Mouse (Mus musculus) monocyte, adult 5-6 weeks (primary cell): ENCODE data around the gene Dctn3. TPM values are rescaled to one million over a fixed set of nuclear protein-coding genes. Genes with fewer than 3 reads are reported as not detected.
"Not testable (repeated sequence)": the region's sequence is repeated elsewhere in the genome, so short reads cannot be mapped to it uniquely, and the experiment has no call there.

Experiments used
- ATAC-seq: fragments of 153-309, 156-312 bp; replicated peaks from 2 replicates; pipeline ENCODE4 v1.8.0; 2017; ENCODE audit warnings: mild to moderate bottlenecking; ENCODE audit not compliant: low TSS enrichment, insufficient number of reproducible peaks, severe bottlenecking, poor library complexity, low FRiP score
- total RNA-seq: library from RNA; stranded (forward); fragments of 200-1000, 200-491, 200-594 nt; gene quantifications from 3 replicates; pipeline ENCODE4 v1.2.3, GENCODE M21; 2017

Dctn3 gene
- total RNA-seq, 1 experiment from 2014 or later: 157 TPM

- ATAC-seq: no peak
These were observed 16.8 kb downstream of the Dctn3 start for GRCm38 (mm10) chr4:41705922-41706754.

- no peak for ATAC-seq
These were observed 18.3 kb downstream of the Dctn3 start for GRCm38 (mm10) chr4:41704651-41705050.

- not testable (repeated sequence) for ATAC-seq
These were observed 20.7 kb downstream of the Dctn3 start for GRCm38 (mm10) chr4:41702226-41702625.

GRCm38 (mm10) chr4:41700224-41700623 lies 22.7 kb downstream of the Dctn3 start:
- not testable (repeated sequence) for ATAC-seq

- ATAC-seq: not testable (repeated sequence)
These were observed 23.2 kb downstream of the Dctn3 start, which contains the start of gene Il11ra1 for GRCm38 (mm10) chr4:41699783-41700182. Gene Il11ra1, plus strand, starts transcription at chr4:41699989.

GRCm38 (mm10) chr4:41698421-41699016 lies 24.5 kb downstream of the Dctn3 start:
- not testable (repeated sequence) for ATAC-seq

- ATAC-seq: not testable (repeated sequence)
These were observed 25.8 kb downstream of the Dctn3 start, which contains the start of gene Cntfr for GRCm38 (mm10) chr4:41696930-41697841. Gene Cntfr, minus strand, starts transcription at chr4:41697089.

- ATAC-seq: not testable (repeated sequence)
These were observed 26.5 kb downstream of the Dctn3 start for GRCm38 (mm10) chr4:41696452-41696851.

GRCm38 (mm10) chr4:41695800-41696199 lies 27.2 kb downstream of the Dctn3 start:
- not testable (repeated sequence) for ATAC-seq

- ATAC-seq: not testable (repeated sequence)
These were observed 29.5 kb downstream of the Dctn3 start for GRCm38 (mm10) chr4:41693511-41693910.

GRCm38 (mm10) chr4:41690014-41690413 lies 33.0 kb downstream of the Dctn3 start:
- ATAC-seq: not testable (repeated sequence)

- ATAC-seq: not testable (repeated sequence)
These were observed 34.4 kb downstream of the Dctn3 start for GRCm38 (mm10) chr4:41688562-41688961.

- not testable (repeated sequence) for ATAC-seq
These were observed 37.0 kb downstream of the Dctn3 start for GRCm38 (mm10) chr4:41685882-41686492.

GRCm38 (mm10) chr4:41684931-41685453 lies 38.0 kb downstream of the Dctn3 start:
- not testable (repeated sequence) for ATAC-seq

GRCm38 (mm10) chr4:41684131-41684930 lies 38.6 kb downstream of the Dctn3 start:
- ATAC-seq: not testable (repeated sequence)

- not testable (repeated sequence) for ATAC-seq
These were observed 39.7 kb downstream of the Dctn3 start for GRCm38 (mm10) chr4:41683303-41683702.

- no peak for ATAC-seq
These were observed 40.2 kb downstream of the Dctn3 start for GRCm38 (mm10) chr4:41682789-41683188.
